Mouse (Mus musculus): ENCODE measurements around the gene Gm1979.
A peak's percentile ranks its signal among the peaks of the same experiment; 100 is the strongest.
"Not testable (repeated sequence)": the region's sequence is repeated elsewhere in the genome, so short reads cannot be mapped to it uniquely, and the experiment has no call there.

Gm1979 gene

GRCm38 (mm10) chr5:26004698-26005097 is at the start of gene Gm1979:
Gene Gm1979 (minus strand): TSS chr5:26004798.
- not testable (repeated sequence) for DNase-seq (ENCODE audit: low spot score)

- DNase-seq (ENCODE audit: low spot score): not testable (repeated sequence)
Observed at GRCm38 (mm10) chr5:26039458-26039857, 34.9 kb upstream of the Gm1979 start, which contains the start of gene Speer4a. Gene Speer4a (minus strand): TSS chr5:26039558.

- not testable (repeated sequence) for DNase-seq (ENCODE audit: low spot score)
Observed at GRCm38 (mm10) chr5:26022816-26023215, 18.2 kb upstream of the Gm1979 start, which contains the start of gene Gm5862. Gene Gm5862 (minus strand): TSS chr5:26022916.

- DNase-seq (ENCODE audit: low spot score): not testable (repeated sequence)
Observed at GRCm38 (mm10) chr5:26007697-26008096, 3.1 kb upstream of the Gm1979 start.

- peak; percentile 49 for DNase-seq (ENCODE audit: low spot score)
Observed at GRCm38 (mm10) chr5:26006937-26007695, 2.5 kb upstream of the Gm1979 start.

- not testable (repeated sequence) for DNase-seq (ENCODE audit: low spot score)
Observed at GRCm38 (mm10) chr5:25988550-25988949, 16.0 kb downstream of the Gm1979 start, which contains the start of gene Gm21698. Gene Gm21698 (minus strand): TSS chr5:25988650.

GRCm38 (mm10) chr5:25972563-25972962 is 32.0 kb downstream of the Gm1979 start, which contains the start of gene Gm21680:
Gene Gm21680 (minus strand): TSS chr5:25972663.
- DNase-seq (ENCODE audit: low spot score): not testable (repeated sequence)

GRCm38 (mm10) chr5:25957050-25957449 is 47.5 kb downstream of the Gm1979 start:
- DNase-seq (ENCODE audit: low spot score): not testable (repeated sequence)

- DNase-seq (ENCODE audit: low spot score): peak; percentile 6
Observed at GRCm38 (mm10) chr5:25956611-25957010, 48.0 kb downstream of the Gm1979 start.

- DNase-seq (ENCODE audit: low spot score): not testable (repeated sequence)
Observed at GRCm38 (mm10) chr5:25954317-25954716, 50.3 kb downstream of the Gm1979 start, which contains the start of gene Gm21671. Gene Gm21671 (minus strand): TSS chr5:25954417.

Measured in layer of hippocampus, adult 11-12 months (tissue).